Mouse (Mus musculus): ENCODE results near the gene Sipa1l1.

DNA sequence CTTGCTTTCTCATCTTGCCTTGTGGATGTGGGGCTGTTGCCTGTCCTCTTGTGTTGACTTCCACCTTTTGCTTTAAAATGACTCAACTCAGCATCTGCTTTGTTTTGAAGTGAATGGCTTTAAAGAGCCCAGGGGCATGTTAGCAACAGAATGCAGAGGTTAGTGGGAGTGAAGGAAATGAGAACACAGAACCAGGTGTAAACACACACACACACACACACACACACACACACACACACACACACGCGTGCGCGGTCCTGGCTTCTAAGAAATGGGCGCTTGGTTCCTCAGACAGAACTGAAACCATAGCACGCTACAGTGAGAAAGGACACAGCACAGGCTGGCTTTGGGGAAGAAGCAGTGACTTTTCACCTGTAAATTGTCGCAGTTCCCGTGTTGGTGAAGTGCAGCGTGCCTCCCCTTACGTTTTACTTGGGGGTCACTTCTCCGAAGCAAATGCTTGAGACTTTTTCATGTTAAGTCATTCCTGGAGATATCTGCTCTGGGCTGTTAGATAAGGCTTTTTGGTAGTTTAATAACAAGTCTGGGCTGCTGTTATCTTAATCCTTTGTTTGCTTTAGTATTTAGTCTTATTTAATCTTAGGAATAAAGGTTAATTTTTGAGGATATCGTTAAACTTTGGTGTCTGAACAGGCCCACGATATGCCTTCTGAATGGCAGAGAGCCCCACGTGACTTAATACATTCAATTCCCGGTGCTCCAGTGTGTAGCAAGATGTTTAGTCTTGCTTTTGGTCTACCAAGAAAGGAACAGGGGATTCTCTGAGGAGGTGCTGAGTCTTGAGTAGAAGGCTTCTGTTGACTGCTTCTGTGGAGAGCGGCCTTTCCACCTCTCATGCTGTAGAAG lies 20.8 kb downstream of the Sipa1l1 start:
- no peak for TF ChIP-seq GATA1 (IDR thresholded peaks at IDR 0.05; ENCODE audit: borderline replicate concordance, low read length)
- TF ChIP-seq FLI1 (IDR thresholded peaks at IDR 0.05; ENCODE audit: low read length) = no peak
